Mouse (Mus musculus): Measurements from ENCODE around the gene Abi3bp. TPM values are rescaled to one million over a fixed set of nuclear protein-coding genes. Genes with fewer than 3 reads are reported as not detected.
A peak's percentile ranks its signal among the peaks of the same experiment; 100 is the strongest.

Gene Abi3bp
- total RNA-seq, 2 experiments from 2014 or later, result 9.7 to 10.1 TPM

DNA sequence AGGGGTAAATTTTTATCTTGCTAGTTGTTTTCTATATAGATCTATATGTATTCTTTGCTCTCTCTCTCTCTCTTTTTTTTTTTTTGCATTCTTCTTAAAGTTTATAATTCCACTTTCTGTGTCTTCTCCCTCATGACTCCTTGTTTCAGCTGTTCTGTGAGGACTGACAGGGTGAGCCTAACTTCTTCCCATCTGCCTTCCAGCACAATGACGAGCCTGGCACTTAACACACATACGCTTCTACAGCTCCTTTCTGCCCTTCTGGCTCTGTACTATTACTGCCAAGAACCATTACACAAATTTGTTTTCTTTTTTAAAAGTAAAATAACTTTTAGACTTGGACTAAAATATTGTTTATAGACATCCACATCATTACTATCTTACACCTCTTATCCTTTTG lies 195.7 kb downstream of the Abi3bp start:
- intact Hi-C loops (cut with DNase I), result loop anchor here (10.0 kb wide), 1 partner anchor 489 kb away; no protein-coding TSS in a partner anchor
- no peak for DNase-seq

DNA sequence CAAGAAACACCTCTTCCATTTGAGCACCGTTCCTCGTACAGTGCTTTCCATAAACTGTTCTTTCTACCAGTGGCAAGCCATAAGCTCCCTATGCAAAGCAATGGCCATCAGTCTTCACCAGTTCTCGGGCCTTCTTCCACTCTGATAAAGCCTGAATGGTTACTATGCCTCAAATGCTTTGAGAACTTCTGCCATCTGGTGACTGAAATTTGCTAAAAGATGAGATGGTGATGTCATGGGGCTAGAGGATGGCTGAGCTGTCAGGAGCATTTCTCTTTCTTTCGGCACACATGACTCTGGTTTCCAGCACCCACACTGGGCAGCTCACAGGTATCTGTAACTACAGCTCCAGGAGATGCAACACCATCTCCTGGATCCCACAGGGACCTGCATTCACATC lies 199.5 kb downstream of the Abi3bp start:
- intact Hi-C loops (cut with DNase I), result loop anchor here (1.0 to 10.0 kb wide), 3 partner anchors 150 to 492 kb away; no protein-coding TSS in a partner anchor
- DNase-seq, result peak; percentile 39 to 51

DNA sequence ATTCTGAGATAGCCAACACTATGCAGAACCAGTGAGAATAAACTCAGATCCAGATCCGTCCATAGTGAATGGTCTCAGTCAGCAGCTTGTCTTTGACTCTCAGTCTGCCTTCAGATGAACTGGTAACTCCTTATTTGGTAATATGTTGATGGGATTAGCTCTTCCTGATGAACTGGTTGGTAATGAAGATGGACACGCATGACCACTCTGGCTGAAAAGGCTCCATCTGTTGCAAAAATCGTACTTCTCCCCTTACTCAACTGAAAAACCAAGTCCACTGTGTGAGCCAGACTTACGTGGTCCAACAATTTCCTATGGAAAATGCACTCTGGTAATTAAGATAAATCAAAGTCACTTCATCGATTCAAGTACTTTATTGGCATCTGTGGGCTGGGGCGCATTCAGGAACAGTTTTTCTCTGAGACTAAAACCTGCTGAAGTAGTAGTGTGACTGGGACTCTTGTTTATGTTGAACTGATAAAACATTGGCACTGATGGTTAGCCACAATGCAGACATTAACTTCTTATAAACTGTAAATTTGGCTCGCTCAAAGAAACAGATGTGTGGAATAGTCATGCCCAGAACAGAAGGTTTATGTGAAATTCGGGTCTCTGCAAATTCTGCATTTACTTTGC lies 203.4 kb downstream of the Abi3bp start:
- intact Hi-C loops (cut with DNase I), result no loop called here
- DNase-seq, result no peak

DNA sequence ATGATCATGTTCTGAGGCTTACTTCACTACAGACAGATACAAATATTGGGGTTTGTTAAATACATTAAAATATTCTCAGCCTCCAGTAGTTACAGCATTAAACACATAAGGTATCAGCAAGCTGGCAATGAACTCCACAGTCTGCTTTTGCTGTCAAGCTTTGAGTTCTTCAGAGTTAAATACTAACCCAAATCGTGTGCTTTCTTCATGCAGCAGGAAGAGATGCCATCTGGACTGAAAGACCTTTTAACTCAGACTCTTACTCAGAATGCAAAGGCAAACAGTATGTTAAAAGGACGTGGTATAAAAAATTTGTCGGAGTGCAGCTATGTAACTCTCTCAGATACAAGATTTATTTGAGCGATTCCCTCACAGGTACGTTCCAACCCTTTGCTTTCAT lies 209.1 kb downstream of the Abi3bp start:
- intact Hi-C loops (cut with DNase I), result no loop called here

DNA sequence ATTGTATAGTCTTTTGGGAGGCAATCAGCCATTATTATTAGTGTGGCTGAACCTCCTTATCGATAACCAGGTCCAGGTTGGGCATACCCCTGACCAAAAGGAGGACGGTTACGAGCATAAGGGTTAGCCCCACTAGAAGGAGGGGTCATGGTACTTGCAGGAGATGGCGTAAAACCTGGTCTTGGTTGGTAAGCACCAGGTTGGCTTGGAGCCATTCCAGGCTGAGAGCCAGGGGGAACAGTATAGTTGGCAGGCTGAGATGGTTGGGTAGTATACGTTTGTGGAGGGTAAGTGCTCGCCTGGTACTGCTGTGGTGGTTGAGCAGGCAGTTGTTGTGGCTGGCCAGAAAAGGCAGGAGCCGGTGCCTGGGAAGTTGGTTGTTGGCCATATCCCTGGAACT lies 213.0 kb downstream of the Abi3bp start:
- DNase-seq, result peak in 1 of 2 experiments; percentile 7
- intact Hi-C loops (cut with DNase I), result no loop called here

More for the DNA sequence above, 209.1 kb downstream of the Abi3bp start:
- DNase-seq, result no peak

DNA sequence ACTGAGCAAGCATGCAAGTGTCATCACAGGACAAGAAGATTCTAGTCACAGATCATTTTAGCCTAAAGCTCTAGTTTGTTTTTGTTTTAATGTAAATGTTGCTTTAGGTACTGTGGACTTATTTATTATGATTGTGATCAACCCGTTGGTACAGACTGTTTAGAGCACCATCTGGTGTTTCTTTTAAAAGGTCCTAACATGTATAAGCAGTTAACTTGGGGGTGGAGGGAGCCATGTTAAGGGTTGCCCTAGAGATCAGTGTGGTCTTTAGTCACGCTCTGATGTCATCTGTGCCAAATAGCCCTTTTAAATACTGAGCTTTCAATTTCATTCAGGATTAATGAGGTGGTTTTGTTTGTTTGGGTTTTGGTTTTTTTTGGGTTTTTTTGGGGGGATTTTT lies 218.8 kb downstream of the Abi3bp start:
- no peak for DNase-seq
- intact Hi-C loops (cut with DNase I), result no loop called here

GRCm38 (mm10) chr16:56700898-56701297 lies 223.2 kb downstream of the Abi3bp start:
- DNase-seq, result no peak
- intact Hi-C loops (cut with DNase I), result no loop called here

- intact Hi-C loops (cut with DNase I), result no loop called here
- DNase-seq, result no peak
These were observed 228.1 kb downstream of the Abi3bp start for GRCm38 (mm10) chr16:56705731-56706130.

GRCm38 (mm10) chr16:56710071-56710470 lies 232.4 kb downstream of the Abi3bp start:
- no peak for DNase-seq
- intact Hi-C loops (cut with DNase I), result no loop called here

GRCm38 (mm10) chr16:56715608-56716007 lies 237.9 kb downstream of the Abi3bp start:
- DNase-seq, result peak in 1 of 2 experiments; percentile 4
- intact Hi-C loops (cut with DNase I), result loop anchor here (5.0 kb wide), 1 partner anchor 892 kb away; the partner anchor contains the start of gene Cmss1

- peak in 1 of 2 experiments; percentile 50 for DNase-seq
- intact Hi-C loops (cut with DNase I), result loop anchor here (5.0 kb wide), 1 partner anchor 891 kb away; the partner anchor contains the start of gene Cmss1
These were observed 239.0 kb downstream of the Abi3bp start for GRCm38 (mm10) chr16:56716557-56717179.

- DNase-seq, result peak; percentile 99
- intact Hi-C loops (cut with DNase I), result loop anchor here (5.0 kb wide), 1 partner anchor 890 kb away; the partner anchor contains the start of gene Cmss1
These were observed 239.8 kb downstream of the Abi3bp start, which contains the start of gene Tfg for GRCm38 (mm10) chr16:56717224-56718200. TSS of gene Tfg (minus strand) at chr16:56717450.

DNA sequence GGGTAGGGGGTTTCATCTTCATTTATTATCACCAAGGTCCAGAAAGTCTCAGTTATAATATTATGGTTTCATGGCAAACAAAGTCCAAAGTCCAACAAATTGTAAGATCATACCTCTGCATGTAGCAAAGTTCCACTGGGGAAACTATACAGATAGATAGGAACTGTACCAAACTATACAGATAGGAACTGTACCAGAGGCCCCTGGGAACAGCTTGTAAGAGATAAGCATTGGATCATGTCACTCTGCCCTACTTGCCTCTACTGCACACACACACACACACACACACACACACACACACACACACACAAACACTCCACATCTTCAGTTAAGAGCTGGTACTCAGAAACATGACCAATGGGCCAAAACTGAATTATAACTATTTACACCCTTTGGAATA lies 241.4 kb downstream of the Abi3bp start:
- no peak for DNase-seq
- intact Hi-C loops (cut with DNase I), result loop anchor here (5.0 kb wide), 1 partner anchor 888 kb away; the partner anchor contains the start of gene Cmss1

- intact Hi-C loops (cut with DNase I), result no loop called here
- no peak for DNase-seq
These were observed 244.7 kb downstream of the Abi3bp start for GRCm38 (mm10) chr16:56722357-56722756.

GRCm38 (mm10) chr16:56724927-56725326 lies 247.2 kb downstream of the Abi3bp start:
- DNase-seq, result peak in 1 of 2 experiments; percentile 10
- intact Hi-C loops (cut with DNase I), result no loop called here

DNA sequence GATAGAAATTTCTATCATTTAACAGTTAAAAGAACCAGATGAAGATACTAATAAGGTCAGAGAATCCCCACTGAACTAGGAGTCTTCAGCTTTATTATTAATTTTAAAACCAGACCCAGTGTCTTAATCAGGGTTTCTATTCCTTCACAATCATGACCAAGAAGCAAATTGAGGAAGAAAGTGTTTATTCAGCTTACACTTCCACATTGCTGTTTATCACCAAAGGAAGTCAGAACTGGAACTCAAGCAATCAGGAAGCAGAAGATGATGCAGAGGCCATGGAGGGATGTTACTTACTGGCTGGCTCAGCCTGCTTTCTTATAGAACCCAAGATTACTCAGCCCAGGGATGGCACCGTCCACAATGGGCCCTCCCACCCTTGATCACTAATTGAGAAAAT lies 251.4 kb downstream of the Abi3bp start:
- intact Hi-C loops (cut with DNase I), result no loop called here

More for the DNA sequence above, 251.4 kb downstream of the Abi3bp start:
- no peak for DNase-seq

Other genes starting within 250 kb of the Abi3bp start
- gene Tfg, start 239.6 kb downstream of the Abi3bp start, total RNA-seq (2021), result 10 to 100 TPM; 61.3 to 67.3 TPM

All from heart, postnatal 10 days (tissue).